Mouse (Mus musculus): ENCODE data around the gene Cntrl. TPM values are rescaled to one million over a fixed set of nuclear protein-coding genes. Genes with fewer than 3 reads are reported as not detected.

The Cntrl gene
- polyA plus RNA-seq, 1 experiment, result 2.6 TPM

DNA sequence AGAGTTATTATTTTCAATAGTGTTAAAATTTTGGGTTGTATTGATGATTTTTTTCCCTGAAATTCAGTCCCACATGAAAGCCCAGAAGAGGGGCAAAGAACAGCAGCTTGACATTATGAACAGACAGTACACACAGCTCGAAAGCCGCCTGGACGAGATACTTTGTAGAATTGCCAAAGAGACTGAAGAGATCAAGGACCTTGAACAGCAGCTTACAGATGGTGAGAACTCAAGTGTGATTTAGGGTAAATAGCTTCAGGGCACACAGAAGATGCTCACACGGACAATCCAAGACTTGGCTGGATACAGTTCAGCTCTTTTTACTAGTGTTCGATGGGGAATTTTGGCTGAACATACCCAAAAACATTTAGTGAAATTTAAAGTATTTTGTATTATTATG, 24.6 kb downstream of the Cntrl start:
- TF ChIP-seq SRF (IDR thresholded peaks at IDR 0.05; ENCODE audit: control insufficient read depth, insufficient read length, low read depth) (no peak), MYOD1 (IDR thresholded peaks at IDR 0.05; ENCODE audit: control insufficient read depth in 1 of 3, insufficient read length in 2 of 3, low read depth in 2 of 3) (no peak), POLR2A (IDR thresholded peaks at IDR 0.05; ENCODE audit: insufficient read length, low read depth) (no peak), TCF12 (IDR thresholded peaks at IDR 0.05; ENCODE audit: insufficient read depth, poor library complexity, severe bottlenecking) (no peak)
- Histone ChIP-seq H3K27me3 (ENCODE audit: control insufficient read depth, insufficient read depth, insufficient read length) (no peaks in the 10 kb centered on the region), H3ac (ENCODE audit: control insufficient read depth, insufficient read length) (no peak overlapping the region), H3K4me2 (ENCODE audit: low read depth) (no peak overlapping the region), H3K4me3 (no peak overlapping the region), H3K36me3 (ENCODE audit: control insufficient read depth, insufficient read depth) (peaks cover 26% of the 10 kb centered on the region), H3K79me2 (ENCODE audit: control insufficient read depth, insufficient read depth) (peaks cover 3% of the 10 kb centered on the region)

DNA sequence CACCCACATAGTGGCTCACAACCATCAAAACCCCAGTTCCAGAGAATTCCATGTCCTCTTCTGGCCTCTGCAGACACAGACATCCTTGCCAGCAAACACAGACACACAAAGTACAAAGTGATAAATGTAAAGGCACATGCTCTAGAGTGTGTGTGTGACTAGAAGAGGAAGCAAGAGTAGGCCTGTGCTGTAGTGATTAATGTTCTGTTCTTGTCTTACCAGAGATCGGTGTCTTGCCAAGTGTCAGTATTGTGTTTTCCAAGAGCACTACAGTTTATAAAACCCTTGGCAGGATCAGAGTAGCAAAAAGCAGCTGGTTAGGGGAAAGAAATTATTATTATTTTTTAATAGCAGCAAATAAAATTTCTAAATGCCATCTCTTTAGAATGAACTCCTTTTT, 29.3 kb downstream of the Cntrl start:
- no peak overlapping the region for H3K4me2 ChIP-seq (ENCODE audit: low read depth)
- H3ac ChIP-seq (ENCODE audit: control insufficient read depth, insufficient read length), result no peak overlapping the region
- peaks cover 50% of the 10 kb centered on the region for H3K36me3 ChIP-seq (ENCODE audit: control insufficient read depth, insufficient read depth)
- H3K4me3 ChIP-seq, result no peak overlapping the region
- H3K79me2 ChIP-seq (ENCODE audit: control insufficient read depth, insufficient read depth), result no peaks in the 10 kb centered on the region
- H3K27me3 ChIP-seq (ENCODE audit: control insufficient read depth, insufficient read depth, insufficient read length), result no peaks in the 10 kb centered on the region
- TF ChIP-seq CEBPB (IDR thresholded peaks at IDR 0.05; ENCODE audit: insufficient read depth, poor library complexity, severe bottlenecking), result no peak
- no peak for TF ChIP-seq REST (IDR thresholded peaks at IDR 0.05; ENCODE audit: insufficient read depth, insufficient read length)
- no peak for TF ChIP-seq POLR2A (IDR thresholded peaks at IDR 0.05; ENCODE audit: insufficient read length, low read depth)

DNA sequence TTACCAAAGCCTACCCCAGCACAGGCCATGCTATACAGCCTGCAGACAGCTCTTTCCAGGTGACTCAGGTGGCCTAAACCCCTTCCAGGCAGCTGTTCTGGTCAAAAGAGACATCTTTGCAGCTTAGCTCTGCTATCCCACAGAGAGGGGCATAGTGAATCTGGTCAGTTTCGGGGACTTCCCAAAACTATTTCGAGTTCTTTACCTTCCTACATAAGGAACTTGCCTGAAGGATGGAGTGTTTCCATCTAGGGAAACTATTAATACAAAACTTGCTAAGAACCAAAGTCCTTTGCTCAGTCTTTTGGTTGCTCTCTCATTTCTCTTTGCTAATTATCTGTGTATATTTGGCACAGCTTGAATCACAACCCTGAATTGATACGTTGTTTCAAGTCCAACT, 32.4 kb downstream of the Cntrl start:
- no peak overlapping the region for H3ac ChIP-seq (ENCODE audit: control insufficient read depth, insufficient read length)
- TF ChIP-seq POLR2A (IDR thresholded peaks at IDR 0.05; ENCODE audit: insufficient read length, low read depth) (no peak), MYOD1 (IDR thresholded peaks at IDR 0.05; ENCODE audit: control insufficient read depth in 1 of 3, insufficient read length in 2 of 3, low read depth in 2 of 3) (no peak), TCF3 (IDR thresholded peaks at IDR 0.05; ENCODE audit: insufficient read length, low read depth) (no peak), SRF (IDR thresholded peaks at IDR 0.05; ENCODE audit: control insufficient read depth, insufficient read length, low read depth) (no peak), REST (IDR thresholded peaks at IDR 0.05; ENCODE audit: insufficient read depth, insufficient read length) (no peak), USF1 (IDR thresholded peaks at IDR 0.05; ENCODE audit: low read depth) (no peak), TCF12 (IDR thresholded peaks at IDR 0.05; ENCODE audit: insufficient read depth, poor library complexity, severe bottlenecking) (no peak), E2F4 (IDR thresholded peaks at IDR 0.05; ENCODE audit: insufficient read depth) (no peak), MYOG (IDR thresholded peaks at IDR 0.05; ENCODE audit: control insufficient read depth in 1 of 3, insufficient read depth in 1 of 3, insufficient read length in 2 of 3, low read depth in 2 of 3) (no peak), MAX (IDR thresholded peaks at IDR 0.05; ENCODE audit: low read depth) (no peak), CEBPB (IDR thresholded peaks at IDR 0.05; ENCODE audit: insufficient read depth, poor library complexity, severe bottlenecking) (no peak), POLR2AphosphoS2 (IDR thresholded peaks at IDR 0.05; ENCODE audit: insufficient read length, low read depth) (no peak)
- H3K27me3 ChIP-seq (ENCODE audit: control insufficient read depth, insufficient read depth, insufficient read length), result no peaks in the 10 kb centered on the region

DNA sequence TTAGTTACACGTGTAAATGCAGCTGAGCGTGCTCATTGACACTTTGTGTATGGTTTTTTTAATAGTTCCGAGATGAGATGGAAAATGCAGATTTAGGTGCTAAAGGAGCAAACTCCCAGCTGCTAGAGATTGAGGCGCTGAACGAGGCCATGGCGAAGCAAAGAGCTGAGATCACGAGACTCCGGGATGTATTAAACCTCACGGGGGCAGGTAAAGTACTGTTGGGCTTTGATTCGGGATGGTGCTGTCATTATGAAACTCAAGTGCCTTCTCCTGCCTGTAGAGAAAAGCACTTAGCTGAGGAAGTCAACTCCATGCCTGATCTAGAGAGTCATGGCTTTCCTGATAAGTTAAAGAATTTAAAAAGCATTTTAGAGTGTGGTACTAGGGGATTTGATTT, 39.5 kb downstream of the Cntrl start:
- H3K79me2 ChIP-seq (ENCODE audit: control insufficient read depth, insufficient read depth), result no peaks in the 10 kb centered on the region

More for the DNA sequence above, 32.4 kb downstream of the Cntrl start:
- H3K4me3 ChIP-seq, result no peak overlapping the region
- H3K36me3 ChIP-seq (ENCODE audit: control insufficient read depth, insufficient read depth), result peaks cover 68% of the 10 kb centered on the region
- no peak overlapping the region for H3K4me2 ChIP-seq (ENCODE audit: low read depth)
- no peaks in the 10 kb centered on the region for H3K79me2 ChIP-seq (ENCODE audit: control insufficient read depth, insufficient read depth)

DNA sequence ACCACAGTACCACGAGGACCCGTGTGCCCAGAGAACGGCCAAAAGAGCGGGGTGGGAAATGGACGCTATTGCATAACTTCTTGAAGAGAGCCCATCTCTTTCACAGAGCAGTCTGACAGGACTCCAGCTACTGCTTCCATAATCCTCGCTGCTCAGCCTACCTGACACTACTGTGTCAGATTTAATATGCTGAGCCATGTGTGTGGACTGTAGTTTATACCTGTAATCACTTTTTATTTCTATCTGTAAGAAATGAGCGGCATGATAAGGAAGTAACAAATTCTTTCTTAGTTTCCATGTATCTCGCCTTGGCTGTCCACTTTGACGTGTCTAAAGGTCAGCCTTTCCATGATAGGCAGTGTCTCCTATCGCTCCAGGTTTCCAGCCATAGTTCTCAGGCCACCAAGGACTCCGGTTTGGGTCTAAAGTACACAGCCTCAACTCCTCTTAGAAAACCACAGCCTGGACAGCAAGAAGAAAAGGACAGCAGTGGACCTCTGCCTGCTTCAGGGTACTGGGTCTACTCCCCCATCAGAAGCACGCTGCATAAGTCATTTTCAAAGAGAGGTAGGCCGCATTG, 42.1 kb downstream of the Cntrl start:
- no peak overlapping the region for H3ac ChIP-seq (ENCODE audit: control insufficient read depth, insufficient read length)
- H3K27me3 ChIP-seq (ENCODE audit: control insufficient read depth, insufficient read depth, insufficient read length), result no peaks in the 10 kb centered on the region
- H3K79me2 ChIP-seq (ENCODE audit: control insufficient read depth, insufficient read depth), result no peaks in the 10 kb centered on the region
- H3K36me3 ChIP-seq (ENCODE audit: control insufficient read depth, insufficient read depth), result peaks cover 54% of the 10 kb centered on the region
- H3K4me2 ChIP-seq (ENCODE audit: low read depth), result no peak overlapping the region
- H3K4me3 ChIP-seq, result no peak overlapping the region
- TF ChIP-seq E2F4 (IDR thresholded peaks at IDR 0.05; ENCODE audit: insufficient read depth) (no peak), POLR2AphosphoS2 (IDR thresholded peaks at IDR 0.05; ENCODE audit: insufficient read length, low read depth) (no peak), MAX (IDR thresholded peaks at IDR 0.05; ENCODE audit: low read depth) (no peak), MYOG (IDR thresholded peaks at IDR 0.05; ENCODE audit: control insufficient read depth in 1 of 3, insufficient read depth in 1 of 3, insufficient read length in 2 of 3, low read depth in 2 of 3) (no peak), MYOD1 (IDR thresholded peaks at IDR 0.05; ENCODE audit: control insufficient read depth in 1 of 3, insufficient read length in 2 of 3, low read depth in 2 of 3) (no peak), REST (IDR thresholded peaks at IDR 0.05; ENCODE audit: insufficient read depth, insufficient read length) (no peak), TCF3 (IDR thresholded peaks at IDR 0.05; ENCODE audit: insufficient read length, low read depth) (no peak), CEBPB (IDR thresholded peaks at IDR 0.05; ENCODE audit: insufficient read depth, poor library complexity, severe bottlenecking) (no peak), USF1 (IDR thresholded peaks at IDR 0.05; ENCODE audit: low read depth) (no peak), TCF12 (IDR thresholded peaks at IDR 0.05; ENCODE audit: insufficient read depth, poor library complexity, severe bottlenecking) (no peak), POLR2A (IDR thresholded peaks at IDR 0.05; ENCODE audit: insufficient read length, low read depth) (no peak), SRF (IDR thresholded peaks at IDR 0.05; ENCODE audit: control insufficient read depth, insufficient read length, low read depth) (no peak)

More for the DNA sequence above, 39.5 kb downstream of the Cntrl start:
- Histone ChIP-seq H3K36me3 (ENCODE audit: control insufficient read depth, insufficient read depth) (peaks cover 58% of the 10 kb centered on the region), H3K27me3 (ENCODE audit: control insufficient read depth, insufficient read depth, insufficient read length) (no peaks in the 10 kb centered on the region), H3ac (ENCODE audit: control insufficient read depth, insufficient read length) (no peak overlapping the region), H3K4me3 (no peak overlapping the region), H3K4me2 (ENCODE audit: low read depth) (no peak overlapping the region)
- TF ChIP-seq SRF (IDR thresholded peaks at IDR 0.05; ENCODE audit: control insufficient read depth, insufficient read length, low read depth), result no peak
- no peak for TF ChIP-seq E2F4 (IDR thresholded peaks at IDR 0.05; ENCODE audit: insufficient read depth)
- TF ChIP-seq TCF3 (IDR thresholded peaks at IDR 0.05; ENCODE audit: insufficient read length, low read depth), result no peak
- no peak for TF ChIP-seq POLR2AphosphoS2 (IDR thresholded peaks at IDR 0.05; ENCODE audit: insufficient read length, low read depth)
- no peak for TF ChIP-seq MYOD1 (IDR thresholded peaks at IDR 0.05; ENCODE audit: control insufficient read depth in 1 of 3, insufficient read length in 2 of 3, low read depth in 2 of 3)
- no peak for TF ChIP-seq POLR2A (IDR thresholded peaks at IDR 0.05; ENCODE audit: insufficient read length, low read depth)
- TF ChIP-seq REST (IDR thresholded peaks at IDR 0.05; ENCODE audit: insufficient read depth, insufficient read length), result no peak
- no peak for TF ChIP-seq TCF12 (IDR thresholded peaks at IDR 0.05; ENCODE audit: insufficient read depth, poor library complexity, severe bottlenecking)
- TF ChIP-seq CEBPB (IDR thresholded peaks at IDR 0.05; ENCODE audit: insufficient read depth, poor library complexity, severe bottlenecking), result no peak
